Mouse (Mus musculus) spleen, postnatal 4 days (tissue): ENCODE measurements at regions not wholly inside any gene's neighbourhood (a gene's known extent, or its start where the extent isn't known, plus 50 kb on each side); places are given as distances from the start of the nearest gene placed in this dataset.

Source experiments
- DNase-seq, 2 experiments: peaks; one replicate each; pipeline ENCODE4 v3.0.0; 2022; ENCODE audit warnings: low spot score in 2 of 2

DNA sequence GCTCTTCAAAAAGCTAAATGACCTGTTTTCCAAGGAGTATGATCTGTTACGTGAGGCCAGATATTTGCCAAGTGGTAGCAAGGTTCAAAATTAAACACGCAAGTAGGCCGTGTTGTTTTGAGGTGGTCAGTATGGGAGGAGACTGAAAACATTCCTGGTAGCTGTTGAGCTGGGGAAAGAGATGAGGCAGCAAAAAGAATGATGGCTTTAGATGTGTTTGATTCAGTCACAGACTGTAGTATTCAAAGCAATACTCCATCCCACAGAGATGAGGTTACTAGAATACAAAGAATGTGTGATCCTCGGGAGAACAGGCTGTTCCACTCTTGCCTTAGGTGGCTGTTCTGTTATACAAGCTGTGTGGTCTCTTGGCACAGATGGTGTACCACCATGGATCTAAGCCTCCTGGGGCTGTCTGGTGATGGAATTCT is 742.7 kb upstream of the Zeb2 start:
- DNase-seq = no peak

DNA sequence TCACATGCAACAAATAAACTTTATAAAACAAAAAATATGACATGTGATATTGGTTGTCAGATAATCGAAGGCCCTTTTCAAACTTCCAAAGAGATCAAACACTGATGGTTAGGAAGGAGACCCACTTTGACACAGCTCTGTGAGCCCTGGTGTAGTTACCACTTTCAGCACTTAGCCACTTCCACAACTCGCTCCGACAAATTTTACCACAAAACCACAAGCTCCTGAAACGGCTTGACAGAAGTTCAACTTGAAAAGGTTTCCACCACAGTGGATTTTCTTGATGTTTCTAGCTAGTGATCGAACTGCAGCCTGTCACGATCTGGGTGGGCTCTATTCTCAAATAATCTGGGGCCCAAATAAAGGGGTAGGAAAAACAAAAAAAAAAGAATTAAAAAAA is 742.2 kb upstream of the Zeb2 start:
- no peak for DNase-seq

DNA sequence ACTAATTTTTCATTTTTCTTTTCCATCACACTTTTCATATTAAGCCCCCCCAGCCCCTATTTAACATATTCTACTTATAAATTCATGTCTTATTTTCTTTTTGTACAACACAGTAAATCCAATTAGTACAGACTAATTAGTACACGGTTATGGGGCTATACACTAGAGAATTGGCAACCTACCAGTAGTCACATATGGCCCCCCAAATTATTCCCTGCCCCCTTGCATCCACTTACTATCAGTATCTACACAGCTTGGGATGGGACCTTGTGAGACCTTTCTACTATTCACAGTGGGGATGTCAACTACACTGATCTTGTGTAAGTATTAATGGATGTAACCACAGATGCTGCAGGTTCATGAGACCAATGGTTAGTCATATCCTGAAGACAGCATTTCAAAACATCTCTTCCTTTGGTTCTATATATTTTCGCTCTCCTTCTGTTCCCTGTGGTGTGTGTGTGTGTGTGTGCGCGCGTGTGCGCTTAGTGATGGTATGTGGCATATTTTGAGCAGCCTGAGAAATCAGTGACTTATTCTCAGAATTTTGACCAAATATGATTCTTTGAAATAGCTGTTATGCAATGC is 732.9 kb upstream of the Zeb2 start:
- DNase-seq = no peak

DNA sequence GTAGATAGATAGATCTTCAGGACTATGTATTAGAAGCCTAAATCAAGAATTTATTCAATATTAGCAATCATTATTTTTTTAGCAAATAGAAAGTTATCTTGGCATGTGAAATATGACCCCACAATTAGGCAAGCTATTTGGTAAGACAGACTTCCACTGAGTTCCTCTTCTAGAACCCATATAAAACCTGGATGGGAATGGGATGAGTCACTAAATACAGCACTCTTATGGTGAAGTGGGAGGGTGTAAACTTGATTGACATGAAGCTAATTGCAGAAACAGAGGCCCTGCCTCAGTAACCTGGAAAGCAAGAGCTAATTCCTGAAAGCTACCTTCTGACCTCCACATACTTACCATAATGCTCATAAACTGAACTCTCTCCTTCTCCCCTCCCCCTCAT is 723.2 kb upstream of the Zeb2 start:
- DNase-seq = no peak

DNA sequence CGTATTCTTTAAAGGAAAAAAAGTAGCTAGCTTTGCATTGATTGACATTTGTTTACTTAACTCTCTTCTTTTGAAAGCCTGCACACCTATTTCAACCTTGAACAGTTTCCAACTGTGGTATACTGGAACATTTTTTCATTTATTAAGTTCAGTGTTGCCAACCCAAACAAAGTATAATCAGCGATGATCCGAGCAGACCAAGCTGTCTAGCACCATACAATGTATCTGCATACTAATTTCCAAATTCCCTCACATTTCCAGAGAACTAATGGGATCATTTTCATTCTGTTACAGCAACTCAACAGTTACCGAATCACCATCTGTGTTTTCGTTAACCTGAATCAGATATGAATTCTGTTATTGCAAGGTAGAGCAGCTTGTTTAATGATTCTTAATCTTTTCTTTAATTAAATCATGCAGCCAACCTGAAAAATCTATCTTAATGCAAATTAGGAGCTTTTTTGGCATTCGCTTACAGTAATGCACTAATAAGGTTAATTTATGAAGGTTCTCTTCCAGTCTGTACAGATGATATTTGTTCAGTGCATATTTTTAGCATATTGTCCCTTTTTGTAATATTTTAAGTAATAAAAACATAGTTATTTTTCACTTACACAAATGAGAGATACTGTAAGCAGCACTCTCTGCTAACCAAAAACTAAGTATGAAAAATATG is 719.5 kb upstream of the Zeb2 start:
- DNase-seq = no peak

DNA sequence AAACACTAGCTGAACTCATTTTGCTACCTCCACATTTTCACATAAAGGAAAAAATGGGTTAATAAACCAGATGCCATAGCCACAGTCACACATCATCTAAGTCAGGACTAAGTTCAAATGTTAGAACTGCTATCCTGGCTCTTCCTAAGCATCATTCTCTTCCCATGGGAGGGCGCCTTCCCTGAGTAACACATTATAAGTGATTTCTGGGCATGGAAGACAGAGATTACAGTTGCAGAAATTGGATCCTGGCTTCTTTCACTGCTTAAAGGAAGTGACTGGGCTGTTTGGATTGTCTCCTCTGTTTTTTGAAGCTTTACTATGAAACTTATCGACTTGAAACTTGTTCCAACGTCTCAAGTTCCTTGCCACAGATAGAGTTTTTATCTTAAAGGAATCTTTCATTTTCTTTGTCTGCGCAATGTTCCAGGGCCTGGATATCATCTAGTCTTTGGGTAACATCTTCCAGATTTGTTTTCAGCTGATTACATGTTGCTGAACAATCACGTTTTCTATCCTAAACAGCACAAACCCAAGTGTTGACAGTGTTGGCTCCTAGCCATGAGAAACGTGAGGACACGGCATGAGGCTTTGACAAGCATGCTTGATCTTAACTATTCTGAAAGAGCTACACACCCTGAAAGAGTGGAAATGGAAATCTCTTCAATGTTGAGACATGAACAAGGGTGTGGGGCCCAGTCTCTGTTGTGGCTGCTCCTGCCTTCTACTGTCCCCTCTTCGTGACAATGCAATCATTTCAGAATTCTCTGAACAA is 700.9 kb upstream of the Zeb2 start:
- DNase-seq = no peak

DNA sequence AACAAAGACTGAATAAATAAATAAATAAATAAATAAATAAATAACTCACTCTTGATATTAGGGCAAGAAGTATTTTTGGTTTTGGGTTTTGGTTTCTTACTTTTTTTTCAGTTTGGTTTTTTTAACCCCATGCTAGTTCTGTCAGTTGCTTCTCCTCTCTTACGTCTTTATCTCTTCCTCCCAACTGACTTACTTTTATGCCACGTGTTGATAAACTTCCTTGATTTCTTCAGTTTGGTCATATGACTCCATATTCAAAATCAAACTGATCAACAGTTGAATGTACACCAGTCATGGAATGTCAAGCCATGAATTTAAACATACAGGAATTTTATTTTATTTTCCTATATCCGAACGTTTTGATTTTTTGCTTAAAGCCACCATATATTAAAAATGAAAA is 697.5 kb upstream of the Zeb2 start:
- no peak for DNase-seq

DNA sequence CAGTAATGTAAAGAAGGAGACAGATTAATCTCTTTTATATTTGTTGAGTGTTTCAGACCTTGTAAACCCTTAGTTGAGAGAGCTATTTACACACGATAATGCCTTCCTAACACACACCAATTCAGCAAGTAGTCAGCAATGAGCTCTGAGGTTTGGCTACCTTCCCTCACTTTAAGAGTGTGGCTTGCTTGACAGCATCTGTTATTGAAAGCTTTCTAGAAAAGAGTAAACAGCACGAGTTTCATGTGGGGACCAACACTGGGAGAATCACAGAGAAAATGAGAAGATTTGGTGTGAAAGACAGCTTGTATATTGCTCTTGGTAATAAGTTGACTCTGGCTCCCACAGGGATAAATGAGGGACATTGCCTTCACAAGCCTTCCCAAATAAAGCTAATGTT is 688.1 kb upstream of the Zeb2 start:
- DNase-seq = no peak

DNA sequence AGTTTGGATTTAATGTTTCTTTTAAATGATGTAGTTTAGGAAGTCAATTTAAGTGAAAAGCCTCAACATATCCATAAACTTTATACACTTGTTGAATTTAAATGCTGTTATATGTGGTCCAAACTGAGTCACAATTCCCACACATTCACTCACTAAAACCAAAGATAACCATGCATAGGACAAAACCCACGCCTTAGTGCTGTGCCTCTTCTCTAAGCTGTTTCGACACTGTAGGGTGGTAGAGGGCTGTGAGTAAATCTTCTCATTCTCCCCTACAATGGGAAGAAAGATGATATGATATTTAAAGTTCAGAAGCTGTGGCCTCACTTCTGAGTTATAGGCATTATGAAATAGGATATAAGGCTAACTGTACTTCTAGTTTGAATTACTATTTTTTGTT is 682.9 kb upstream of the Zeb2 start:
- no peak for DNase-seq

DNA sequence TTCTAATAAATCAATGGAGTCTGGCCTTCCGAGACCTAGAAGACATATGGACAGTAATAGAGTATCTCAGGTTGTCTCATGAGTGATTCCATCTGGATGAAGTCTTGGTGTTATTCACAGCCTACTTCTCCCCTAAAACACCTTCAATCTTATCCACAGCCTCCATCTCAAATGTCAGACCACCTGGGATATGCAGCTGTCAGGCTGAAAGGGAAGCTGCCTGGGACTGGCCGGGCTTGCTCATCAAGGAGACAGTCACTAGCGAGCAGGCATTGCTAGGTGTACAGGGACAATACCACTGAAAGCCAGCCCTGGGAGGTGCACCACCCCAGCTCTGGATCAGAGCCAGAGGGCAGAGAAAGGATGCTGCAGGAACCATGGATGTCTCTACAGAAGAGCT is 676.4 kb upstream of the Zeb2 start:
- DNase-seq = no peak

DNA sequence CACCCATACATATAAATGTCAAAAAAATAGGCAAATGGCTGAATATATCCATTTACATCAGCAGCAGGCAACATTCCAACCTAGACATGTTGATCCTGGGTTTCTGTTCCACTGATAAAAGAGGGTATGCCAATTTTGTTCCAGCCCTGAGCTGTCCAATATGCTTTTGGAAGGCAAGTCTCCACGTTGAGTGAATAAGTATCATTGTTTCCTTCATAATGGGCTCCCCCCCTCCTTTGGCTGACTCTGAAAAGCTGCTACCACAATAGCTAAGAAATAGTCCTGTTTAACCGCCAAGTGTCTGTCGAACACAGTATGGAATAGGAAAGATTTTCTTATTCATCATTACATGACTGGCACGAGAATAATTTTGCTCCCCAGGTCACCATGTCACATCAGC is 672.5 kb upstream of the Zeb2 start:
- no peak for DNase-seq

DNA sequence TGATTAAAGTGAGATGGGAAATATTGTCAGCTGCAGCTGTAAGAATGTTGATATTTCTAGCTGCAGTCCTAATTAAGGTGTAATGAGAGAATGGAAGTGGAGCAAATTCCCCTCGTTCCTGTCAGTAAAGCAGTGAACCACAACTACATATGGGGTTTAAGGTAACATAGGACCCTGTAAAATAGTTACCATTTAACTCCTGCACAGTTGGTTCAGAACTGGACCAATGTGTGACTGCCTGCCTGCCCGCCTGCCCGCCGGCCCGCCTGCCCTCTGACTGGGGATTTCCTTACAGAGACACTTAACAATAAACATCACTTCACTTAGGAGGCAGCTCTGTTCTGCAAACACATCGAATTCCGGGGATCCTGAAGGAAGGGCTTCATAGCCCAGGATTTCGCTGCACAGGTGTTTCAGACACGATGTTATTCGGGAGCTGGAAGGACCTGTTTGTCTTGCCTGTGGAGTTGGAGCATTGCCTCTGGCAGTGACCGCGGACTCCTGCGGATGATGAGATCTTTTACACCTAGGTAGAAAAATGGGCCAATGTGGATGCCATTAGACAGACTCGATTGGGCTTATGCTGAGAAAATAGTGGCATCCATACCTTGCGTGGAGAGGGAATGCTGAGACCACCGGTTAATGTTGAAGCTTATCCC is 670.7 kb upstream of the Zeb2 start:
- DNase-seq = no peak

DNA sequence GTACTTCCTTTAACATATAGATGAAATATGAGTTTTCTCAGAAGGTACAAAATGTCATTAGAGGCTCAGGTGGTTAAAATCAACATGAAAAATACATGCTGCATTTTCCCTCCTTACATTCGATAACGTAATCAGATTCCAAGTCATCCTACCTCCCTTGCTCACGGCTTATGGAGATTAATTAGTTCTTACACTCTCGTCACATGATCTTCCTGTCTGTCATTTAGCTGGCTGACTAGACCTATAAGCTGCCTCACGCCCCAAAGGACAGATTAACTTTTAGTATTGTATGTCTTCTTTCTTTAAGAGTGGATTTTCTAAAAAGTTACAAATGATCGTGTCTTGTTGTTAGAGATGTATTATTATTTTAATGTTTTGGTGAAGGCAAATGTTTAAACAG is 669.6 kb upstream of the Zeb2 start:
- DNase-seq = no peak

DNA sequence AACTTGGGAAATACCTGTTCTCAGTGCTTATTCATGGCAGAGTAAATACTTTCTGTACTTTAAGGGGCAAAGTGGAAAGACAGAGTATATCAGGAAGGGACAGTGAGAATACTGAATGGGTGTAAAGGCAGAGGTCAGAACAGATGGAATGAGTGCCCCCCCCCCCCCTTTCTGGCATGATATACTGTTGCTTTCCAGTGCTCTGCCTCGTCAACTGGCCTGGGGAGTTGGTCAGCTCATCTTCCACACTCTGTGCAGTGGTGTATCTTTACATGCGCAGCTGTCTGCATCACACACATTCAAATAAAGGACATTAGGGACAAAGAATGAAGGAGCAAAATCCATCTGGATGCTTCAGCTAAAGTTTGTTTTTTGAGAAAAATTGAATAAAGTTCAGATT is 668.5 kb upstream of the Zeb2 start:
- no peak for DNase-seq

DNA sequence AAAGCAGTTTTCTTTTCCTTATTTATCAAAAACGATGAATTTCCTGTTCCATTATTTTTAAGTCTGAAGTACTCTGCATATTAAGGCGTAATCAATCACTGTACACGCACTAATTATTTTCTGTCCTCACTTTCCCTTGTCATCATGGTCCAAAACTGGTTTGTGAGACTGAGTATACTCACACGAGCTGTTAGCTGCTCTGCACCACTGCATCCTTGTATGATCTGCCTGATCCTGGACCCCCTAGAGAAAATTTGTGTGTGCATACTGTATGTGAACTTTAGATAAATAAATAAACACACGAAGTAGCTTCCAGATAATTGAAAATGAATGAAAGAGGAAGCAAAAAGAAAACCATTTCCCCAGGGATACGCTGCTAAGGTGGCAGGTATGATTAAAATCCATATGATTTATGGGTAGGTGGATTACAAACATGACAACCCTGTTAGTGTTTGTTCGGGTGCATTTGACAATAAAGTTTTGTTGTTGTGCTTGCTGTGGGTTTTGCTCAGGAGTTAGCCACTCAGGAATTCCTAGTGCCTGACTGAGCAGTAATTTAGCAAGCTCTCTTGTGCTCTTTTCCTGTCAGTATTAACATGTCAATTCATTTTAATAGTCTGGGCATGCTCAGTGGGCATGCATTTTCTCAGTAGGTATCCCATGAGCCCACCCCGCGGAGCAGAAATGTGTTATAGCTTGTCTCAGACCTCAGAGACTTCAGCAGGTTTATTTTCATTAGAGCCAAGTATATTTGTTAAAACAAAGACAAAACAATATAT is 666.6 kb upstream of the Zeb2 start:
- DNase-seq = no peak

DNA sequence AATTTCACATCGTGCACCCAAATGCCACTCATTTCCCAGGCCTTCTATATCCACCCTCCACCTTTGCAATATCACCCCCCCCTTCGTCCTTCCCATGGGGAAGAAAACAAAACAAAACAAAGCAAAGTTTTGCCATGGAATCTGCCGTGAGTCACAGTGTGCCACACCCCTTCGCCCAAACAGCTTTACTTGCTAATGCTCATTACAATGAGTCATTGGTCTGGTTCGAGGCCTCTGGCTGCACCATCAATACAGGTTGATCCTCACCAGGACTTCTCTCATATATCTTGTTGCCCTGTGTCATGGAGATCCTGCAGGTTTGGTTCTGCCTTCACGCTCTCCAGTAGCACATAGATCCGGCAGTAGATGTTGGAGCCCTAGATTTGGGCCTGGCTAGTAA is 660.3 kb upstream of the Zeb2 start:
- no peak for DNase-seq

DNA sequence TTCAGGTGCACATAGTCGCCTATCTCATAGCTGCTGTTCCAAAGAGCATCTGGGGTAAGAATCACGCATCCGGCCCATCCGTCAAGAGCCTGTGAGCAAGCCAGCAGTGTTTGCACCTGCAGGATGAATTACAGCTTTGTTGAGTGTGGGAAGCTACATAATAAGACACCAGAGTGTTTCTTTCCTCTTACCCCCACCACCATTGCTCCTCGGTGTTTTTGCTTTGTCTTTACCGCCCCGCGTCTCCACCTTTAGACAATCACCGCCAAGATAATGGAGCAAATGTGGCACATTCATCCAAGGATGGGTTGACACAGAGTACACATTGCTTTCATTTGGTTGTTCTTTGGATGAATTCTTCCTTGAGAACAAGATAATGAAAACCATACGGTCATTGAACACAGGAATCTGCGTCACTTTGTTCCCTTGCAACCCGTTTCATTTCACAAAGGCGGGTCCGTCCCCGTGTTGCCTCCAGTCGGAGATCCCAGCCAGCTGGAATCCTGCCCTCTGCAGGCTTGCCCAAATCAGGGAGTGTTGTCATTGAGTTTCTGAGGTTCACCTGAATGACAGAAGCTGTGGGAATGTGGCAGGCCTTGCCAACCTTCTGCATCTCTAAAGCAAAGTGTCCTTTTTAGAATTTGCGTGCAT is 659.4 kb upstream of the Zeb2 start:
- no peak for DNase-seq

DNA sequence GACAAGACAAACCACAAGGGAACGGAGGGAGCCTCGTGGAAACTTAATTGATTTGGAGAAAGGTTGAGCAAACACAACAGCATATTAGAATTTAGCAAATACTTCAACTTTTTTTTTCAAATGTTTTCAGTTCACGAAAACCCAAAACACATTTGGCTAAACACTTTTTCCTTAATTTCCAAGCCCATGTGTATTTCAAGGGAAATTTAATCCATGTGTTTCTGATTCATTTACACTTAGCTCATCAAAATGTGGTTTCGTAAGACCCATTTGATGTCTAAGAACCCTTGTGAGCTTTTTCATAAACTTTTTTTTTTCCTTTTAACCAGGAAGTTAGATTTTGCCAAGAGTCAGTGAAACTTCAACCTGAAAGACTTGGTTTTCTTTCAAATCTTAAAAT is 658.5 kb upstream of the Zeb2 start:
- no peak for DNase-seq

DNA sequence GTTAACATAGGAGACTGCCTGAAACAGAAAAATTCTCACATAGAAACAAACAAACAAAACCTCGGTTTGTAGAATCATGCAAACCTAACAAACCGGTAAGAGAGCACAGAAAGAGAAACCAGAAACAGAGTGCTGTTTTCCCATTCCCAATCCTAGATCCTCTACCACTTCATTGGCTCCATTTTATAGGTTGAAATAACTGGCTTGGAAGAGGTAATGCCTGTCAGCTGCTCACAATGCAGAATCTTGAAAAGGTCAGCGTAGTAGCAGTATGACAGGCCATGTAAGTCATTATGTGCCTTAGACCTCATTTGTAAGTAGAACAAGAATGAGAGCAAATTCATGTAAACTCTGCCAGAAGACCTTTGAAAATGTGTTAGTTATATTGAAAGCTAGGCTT is 657.2 kb upstream of the Zeb2 start:
- DNase-seq = no peak

DNA sequence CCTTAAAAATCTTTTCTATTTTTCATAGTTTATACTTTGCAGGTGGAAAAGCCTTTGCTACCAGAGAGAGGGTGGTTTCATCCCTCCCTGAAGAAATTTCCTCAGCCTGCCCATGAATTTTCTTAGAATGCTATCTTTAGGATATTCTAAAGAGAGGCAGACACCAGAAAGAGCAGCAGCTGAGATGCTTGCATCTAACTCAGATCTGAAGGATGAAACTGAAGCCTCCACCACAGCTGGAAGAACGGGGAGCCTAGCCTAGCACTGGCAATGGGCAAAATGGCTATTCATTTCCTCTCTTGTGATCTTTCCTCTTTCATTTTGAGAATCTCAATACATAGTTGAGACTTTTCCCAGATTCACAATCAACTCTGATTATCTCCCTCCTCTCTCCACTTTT is 640.0 kb upstream of the Zeb2 start:
- no peak for DNase-seq

DNA sequence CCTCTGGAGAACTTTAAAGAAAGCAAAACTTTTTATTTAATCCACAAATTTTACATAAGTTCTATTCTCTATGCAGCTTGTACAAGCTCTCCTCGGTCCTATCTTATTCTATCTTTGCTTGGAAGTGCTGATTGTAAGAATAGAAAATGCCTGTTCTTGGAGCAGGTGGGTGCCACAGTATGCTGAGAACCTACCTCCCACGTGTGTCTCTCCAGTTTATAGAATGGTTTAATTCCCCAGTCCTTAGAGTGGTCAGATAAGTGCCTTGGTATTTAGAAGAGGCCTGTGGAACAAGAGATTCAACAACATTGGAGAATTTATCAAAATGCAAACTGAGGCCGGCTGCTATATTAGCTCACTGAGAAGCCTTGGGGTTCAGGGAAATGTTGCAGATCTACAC is 639.2 kb upstream of the Zeb2 start:
- DNase-seq = no peak

DNA sequence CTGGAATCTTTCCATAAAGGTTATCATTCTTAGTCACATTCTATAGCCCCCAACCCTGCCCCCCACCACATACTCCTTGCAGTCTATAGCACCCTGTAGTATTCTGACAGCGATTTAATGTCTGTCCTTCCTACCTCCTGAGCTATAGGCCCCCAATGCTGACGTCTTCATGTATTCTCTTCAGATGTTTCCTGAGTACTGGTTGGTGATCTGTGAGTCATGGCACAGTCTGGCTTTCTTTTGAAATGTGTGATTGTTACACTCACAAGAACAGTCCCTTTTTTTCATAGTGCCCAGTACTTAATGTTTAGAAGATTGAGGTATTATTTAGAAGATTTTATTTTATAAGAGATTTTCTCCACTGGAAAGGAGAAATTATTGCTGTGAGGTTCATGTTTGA is 634.6 kb upstream of the Zeb2 start:
- no peak for DNase-seq
